ENCODE assay signal across 24 mouse cellular contexts in genomic region chr2:164988777-164989176, GRCm38 (mm10). TPM values are rescaled to one million over a fixed set of nuclear protein-coding genes. Genes with fewer than 3 reads are reported as not detected.
DNase-seq lines count a peak whose midpoint lies in the region; ATAC-seq and TF ChIP-seq lines count a peak whose summit lies in the region.
"Had no signal": no experiment of that assay in that cellular context is flagged by ENCODE, and none has a peak within 500 bp of the region (broad histone marks: within the 10 kb centered on the region; RNA-seq: fewer than 3 reads in every experiment).

No protein-coding gene starts in this region.

- H3K4me3 ChIP-seq in kidney, postnatal 0 days (replicated peaks; ENCODE audit: low read depth, low read length), result no peak overlapping the region
- H3K4me3 ChIP-seq in lung, embryonic 14.5 days (ENCODE audit: low read depth, low read length), result no peak overlapping the region
- 0 out of 2 replicates have a peak overlapping the region, but pooled peaks have one; percentile 35 for H3K4me3 ChIP-seq in E14TG2a.4 (replicated peaks; ENCODE audit: low read length)
- H3K4me3 ChIP-seq: embryonic facial prominence, embryonic 13.5 days; erythroblast, embryonic 14.5 days; forebrain, embryonic 12.5 days; heart, embryonic 15.5 days; hindbrain, embryonic 15.5 days; intestine, embryonic 15.5 days; limb, embryonic 13.5 days; liver, embryonic 15.5 days; midbrain, embryonic 13.5 days had no signal

- no peaks in the 10 kb centered on the region for H3K9me3 ChIP-seq in kidney, postnatal 0 days (replicated peaks; ENCODE audit: low read length)
- H3K9me3 ChIP-seq in lung, embryonic 14.5 days (ENCODE audit: low read depth, low read length), result no peaks in the 10 kb centered on the region
- no peaks in the 10 kb centered on the region for H3K9me3 ChIP-seq in E14TG2a.4 (ENCODE audit: low read length)
- H3K9me3 ChIP-seq: embryonic facial prominence, embryonic 13.5 days; forebrain, embryonic 12.5 days; G1E; heart, embryonic 15.5 days; hindbrain, embryonic 15.5 days; intestine, embryonic 15.5 days; limb, embryonic 13.5 days; liver, embryonic 15.5 days; midbrain, embryonic 13.5 days had no signal

- no peak overlapping the region for H3K9ac ChIP-seq in kidney, postnatal 0 days (ENCODE audit: low read depth, low read length)
- H3K9ac ChIP-seq in lung, embryonic 14.5 days, result no peak overlapping the region
- H3K9ac ChIP-seq: embryonic facial prominence, embryonic 13.5 days; forebrain, embryonic 12.5 days; heart, embryonic 15.5 days; hindbrain, embryonic 15.5 days; intestine, embryonic 15.5 days; limb, embryonic 13.5 days; liver, embryonic 15.5 days; midbrain, embryonic 13.5 days had no signal

- 51% methylated on average over 13 of the region's 13 CpGs for WGBS in kidney, postnatal 0 days
- 57% methylated on average over 13 of the region's 13 CpGs for WGBS in lung, embryonic 14.5 days

- peak; percentile 34 for DNase-seq in cerebellum, adult 9-11 months
- no peak for DNase-seq in cerebellum, adult 11 months
- no peak for DNase-seq in kidney, postnatal 0 days (ENCODE audit: low spot score)
- no peak for DNase-seq in kidney, adult 11 months
- DNase-seq in lung, embryonic 14.5 days, result no peak
- DNase-seq in lung, postnatal 14 days, result no peak
- no peak for DNase-seq in adrenal gland, postnatal 4 days (ENCODE audit: low spot score in 2 of 2)
- DNase-seq: cerebellum, postnatal 36 days; embryo, embryonic 11 days; gastrocnemius, postnatal 36 days; heart, postnatal 4 days; layer of hippocampus, adult 9-11 months had no signal

- TF ChIP-seq CTCF in kidney, postnatal 0 days (IDR thresholded peaks at IDR 0.05; ENCODE audit: low read depth), result no peak
- no peak for TF ChIP-seq CTCF in lung, embryonic 14.5 days (IDR thresholded peaks at IDR 0.05; ENCODE audit: low read depth)
- no peak for TF ChIP-seq CTCF in E14TG2a.4 (conservative IDR thresholded peaks at IDR 0.05; ENCODE audit: low read length)

- H3K27ac ChIP-seq in kidney, postnatal 0 days, result no peak overlapping the region
- H3K27ac ChIP-seq in lung, embryonic 14.5 days (ENCODE audit: low read depth), result no peak overlapping the region
- H3K27ac ChIP-seq: embryonic facial prominence, embryonic 13.5 days; forebrain, embryonic 12.5 days; heart, embryonic 15.5 days; hindbrain, embryonic 15.5 days; intestine, embryonic 15.5 days; limb, embryonic 13.5 days; liver, embryonic 15.5 days; midbrain, embryonic 13.5 days had no signal

- H3K4me2 ChIP-seq in kidney, postnatal 0 days (ENCODE audit: low read length), result 0 out of 2 replicates have a peak overlapping the region, but pooled peaks have one; percentile 0
- H3K4me2 ChIP-seq in lung, embryonic 14.5 days, result peak overlapping the region; percentile 3; the same call in 1 of the 2 replicates
- H3K4me2 ChIP-seq: embryonic facial prominence, embryonic 13.5 days; forebrain, embryonic 12.5 days; heart, embryonic 15.5 days; hindbrain, embryonic 15.5 days; intestine, embryonic 15.5 days; limb, embryonic 13.5 days; liver, embryonic 15.5 days; midbrain, embryonic 13.5 days had no signal

- no peak for ATAC-seq in kidney, postnatal 0 days (replicated peaks; ENCODE audit: low FRiP score, low read depth)
- no peak for ATAC-seq in lung, embryonic 14.5 days (ENCODE audit: insufficient read depth)
- ATAC-seq: intestine, embryonic 15.5 days; midbrain, embryonic 13.5 days; Patski had no signal

- H3K27me3 ChIP-seq in kidney, postnatal 0 days (ENCODE audit: insufficient read depth, low read length), result no peaks in the 10 kb centered on the region
- H3K27me3 ChIP-seq in lung, embryonic 14.5 days (ENCODE audit: insufficient read depth, low read length), result no peaks in the 10 kb centered on the region
- peaks cover 27% of the 10 kb centered on the region for H3K27me3 ChIP-seq in E14TG2a.4 (ENCODE audit: insufficient read depth, low read length)
- H3K27me3 ChIP-seq: hindbrain, embryonic 15.5 days; intestine, embryonic 15.5 days; midbrain, embryonic 13.5 days; Patski had no signal

- H3K4me1 ChIP-seq in kidney, postnatal 0 days (replicated peaks; ENCODE audit: insufficient read depth, low read length), result no peaks in the 10 kb centered on the region
- H3K4me1 ChIP-seq in lung, embryonic 14.5 days (ENCODE audit: insufficient read depth), result no peaks in the 10 kb centered on the region
- H3K4me1 ChIP-seq in E14TG2a.4 (replicated peaks; ENCODE audit: low read depth, low read length), result peaks cover 25% of the 10 kb centered on the region
- H3K4me1 ChIP-seq: embryonic facial prominence, embryonic 13.5 days; heart, embryonic 15.5 days; hindbrain, embryonic 15.5 days; intestine, embryonic 15.5 days; limb, embryonic 13.5 days; liver, embryonic 15.5 days had no signal

- no peaks in the 10 kb centered on the region for H3K36me3 ChIP-seq in kidney, postnatal 0 days (ENCODE audit: insufficient read depth, low read length)
- H3K36me3 ChIP-seq in lung, embryonic 14.5 days (ENCODE audit: insufficient read depth), result no peaks in the 10 kb centered on the region
- H3K36me3 ChIP-seq in E14TG2a.4 (ENCODE audit: insufficient read depth, low read length), result no peaks in the 10 kb centered on the region
- H3K36me3 ChIP-seq: embryonic facial prominence, embryonic 13.5 days; forebrain, embryonic 12.5 days; heart, embryonic 15.5 days; intestine, embryonic 15.5 days; limb, embryonic 13.5 days; liver, embryonic 15.5 days had no signal

RNA-seq across cellular contexts. Expression of gene Slc12a5, which starts 28.2 kb away (rescaled TPM):
- 0.68 and 0.74 TPM in 2 replicates for polyA plus RNA-seq in kidney, postnatal 0 days (2015; fragmentation: Nextera tagmentation; extraction: Ambion mirVana)
- 0.57 and 1.6 TPM in 2 replicates for polyA plus RNA-seq in lung, embryonic 14.5 days (2014; fragmentation: Nextera tagmentation; extraction: Ambion mirVana)
- total RNA-seq in adrenal gland, postnatal 4 days (2021), result 10 to 100 TPM; 12.7 to 14.0 TPM
- polyA plus RNA-seq: erythroblast, embryonic 14.5 days had no signal

RNA-seq across cellular contexts. Expression of gene Ncoa5, which starts 45.9 kb away (rescaled TPM):
- polyA plus RNA-seq in kidney, postnatal 0 days (2015; fragmentation: Nextera tagmentation; extraction: Ambion mirVana), result 35.6 and 38.6 TPM in 2 replicates
- polyA plus RNA-seq in lung, embryonic 14.5 days (2014; fragmentation: Nextera tagmentation; extraction: Ambion mirVana), result 72.8 and 81.6 TPM in 2 replicates
- 10 to 100 TPM; 43.7 to 50.1 TPM for total RNA-seq in adrenal gland, postnatal 4 days (2021)

RNA-seq across cellular contexts. Expression of gene Mmp9, which starts 48.2 kb away (rescaled TPM):
- 1.7 and 1.9 TPM in 2 replicates for polyA plus RNA-seq in kidney, postnatal 0 days (2015; fragmentation: Nextera tagmentation; extraction: Ambion mirVana)
- polyA plus RNA-seq in lung, embryonic 14.5 days (2014; fragmentation: Nextera tagmentation; extraction: Ambion mirVana), result 0.24 and 0.25 TPM in 2 replicates
- total RNA-seq in adrenal gland, postnatal 4 days (2021), result 1 to 10 TPM; 3.4 to 5.7 TPM
- polyA plus RNA-seq: erythroblast, embryonic 14.5 days had no signal
